Mouse (Mus musculus) skeletal muscle tissue, postnatal 0 days (tissue): Measurements from ENCODE around the gene Ctsj. TPM values are rescaled to one million over a fixed set of nuclear protein-coding genes. Genes with fewer than 3 reads are reported as not detected.

Source experiments
- polyA plus RNA-seq: library from polyadenylated mRNA; unstranded; fragments of >200 nt; fragmentation: Nextera tagmentation; extraction: Ambion mirVana; gene quantifications from 2 replicates; pipeline ENCODE4 v1.2.1, GENCODE M21; 2015

Ctsj gene
- polyA plus RNA-seq: 0.71 and 0.95 TPM in 2 replicates

GRCm38 (mm10) chr13:61005859-61006258, at the start of gene Ctsj:
Ctsj (minus strand) TSS chr13:61005959.

GRCm38 (mm10) chr13:61040531-61040930, 34.8 kb upstream of the Ctsj start, which contains the start of gene Ctsq:
Ctsq (minus strand) TSS chr13:61040631.

Other genes with a start within 250 kb of the Ctsj start
- gene BC051665, start 219.6 kb downstream of the Ctsj start, polyA plus RNA-seq: not detected in 2 replicates
- not detected in 2 replicates for gene Ctsll3, start 203.1 kb downstream of the Ctsj start, polyA plus RNA-seq
- not detected in 2 replicates for gene 4930486L24Rik, start 141.5 kb downstream of the Ctsj start, polyA plus RNA-seq
- gene Gm49392, start 109.1 kb downstream of the Ctsj start, polyA plus RNA-seq: 0.57 and 0.59 TPM in 2 replicates
- gene Ctla2b, start 108.5 kb downstream of the Ctsj start, polyA plus RNA-seq: 6.8 and 9.2 TPM in 2 replicates
- not detected in 2 replicates for gene Tpbpb, start 101.1 kb downstream of the Ctsj start, polyA plus RNA-seq
- gene Gm49393, start 70.4 kb downstream of the Ctsj start, polyA plus RNA-seq: not detected in 2 replicates
- 2.8 and 3.1 TPM in 2 replicates for gene Gm49391, start 69.4 kb downstream of the Ctsj start, polyA plus RNA-seq
- gene Ctla2a, start 69.3 kb downstream of the Ctsj start, polyA plus RNA-seq: 62.3 and 63.6 TPM in 2 replicates
- gene Tpbpa, start 64.0 kb downstream of the Ctsj start, polyA plus RNA-seq: not detected in 2 replicates
- 0.21 TPM in 1 of 2 replicates, not detected in the other for gene Ctsq, start 34.7 kb upstream of the Ctsj start, polyA plus RNA-seq
- gene Ctsr, start 158.3 kb upstream of the Ctsj start, polyA plus RNA-seq: not detected in 2 replicates
- not detected in 2 replicates for gene Cts6, start 197.5 kb upstream of the Ctsj start, polyA plus RNA-seq
- gene Cts8, start 249.4 kb upstream of the Ctsj start, polyA plus RNA-seq: not detected in 2 replicates